Mouse (Mus musculus): ENCODE measurements at regions not wholly inside any gene's neighbourhood (a gene's known extent, or its start where the extent isn't known, plus 50 kb on each side); places are given as distances from the start of the nearest gene placed in this dataset.

DNA sequence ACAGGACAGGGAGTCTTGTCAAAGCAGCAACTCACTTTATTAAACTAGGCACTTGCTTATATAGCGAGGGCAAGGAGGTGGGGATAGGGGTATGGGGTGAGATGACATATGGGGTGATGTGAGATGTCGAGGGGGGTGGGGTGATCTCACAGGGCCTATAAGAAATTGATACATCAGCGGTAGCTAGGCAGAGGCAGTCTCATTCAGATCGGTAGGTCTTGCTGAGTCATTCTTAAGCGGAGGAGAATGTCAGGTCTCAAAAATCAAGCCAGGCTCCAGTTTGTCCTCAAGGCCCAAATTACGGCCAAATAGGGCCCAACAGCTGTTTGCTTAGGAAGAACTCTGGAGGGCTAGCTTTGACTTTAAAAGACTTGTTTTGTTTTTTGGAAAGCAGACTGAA, 60.7 kb upstream of the Peli1 start:
- no peaks in the 10 kb centered on the region for H3K36me3 ChIP-seq (ENCODE audit: control insufficient read depth, insufficient read depth, low read length)
- no peak for ATAC-seq

GRCm38 (mm10) chr11:21031816-21032215, 59.3 kb upstream of the Peli1 start:
- Histone ChIP-seq H3K4me2 (ENCODE audit: low read length) (no peak overlapping the region), H3K27ac (ENCODE audit: low read length) (no peak overlapping the region), H3K4me1 (ENCODE audit: control insufficient read depth, insufficient read depth, low read length) (peaks cover 7% of the 10 kb centered on the region), H3K27me3 (ENCODE audit: control insufficient read depth, insufficient read depth, low read depth, low read length) (no peaks in the 10 kb centered on the region), H3K4me3 (ENCODE audit: low read depth, low read length) (no peak overlapping the region), H3K9me3 (replicated peaks; ENCODE audit: control insufficient read depth, low read length, poor library complexity, severe bottlenecking) (no peaks in the 10 kb centered on the region), H3K36me3 (ENCODE audit: control insufficient read depth, insufficient read depth, low read length) (no peaks in the 10 kb centered on the region), H3K9ac (ENCODE audit: low read depth, low read length) (no peak overlapping the region)
- no peak for ATAC-seq
- WGBS, result 86% methylated on average over 2 of the region's 2 CpGs

More for the DNA sequence above, 60.7 kb upstream of the Peli1 start:
- H3K4me1 ChIP-seq (ENCODE audit: control insufficient read depth, insufficient read depth, low read length), result no peaks in the 10 kb centered on the region
- no peaks in the 10 kb centered on the region for H3K9me3 ChIP-seq (replicated peaks; ENCODE audit: control insufficient read depth, low read length, poor library complexity, severe bottlenecking)
- H3K27me3 ChIP-seq (ENCODE audit: control insufficient read depth, insufficient read depth, low read depth, low read length), result no peaks in the 10 kb centered on the region
- no peak overlapping the region for H3K27ac ChIP-seq (ENCODE audit: low read length)
- no peak overlapping the region for H3K4me2 ChIP-seq (ENCODE audit: low read length)
- no peak overlapping the region for H3K4me3 ChIP-seq (ENCODE audit: low read depth, low read length)
- no peak overlapping the region for H3K9ac ChIP-seq (ENCODE audit: low read depth, low read length)
- WGBS, result 95% methylated on average over 6 of the region's 6 CpGs

DNA sequence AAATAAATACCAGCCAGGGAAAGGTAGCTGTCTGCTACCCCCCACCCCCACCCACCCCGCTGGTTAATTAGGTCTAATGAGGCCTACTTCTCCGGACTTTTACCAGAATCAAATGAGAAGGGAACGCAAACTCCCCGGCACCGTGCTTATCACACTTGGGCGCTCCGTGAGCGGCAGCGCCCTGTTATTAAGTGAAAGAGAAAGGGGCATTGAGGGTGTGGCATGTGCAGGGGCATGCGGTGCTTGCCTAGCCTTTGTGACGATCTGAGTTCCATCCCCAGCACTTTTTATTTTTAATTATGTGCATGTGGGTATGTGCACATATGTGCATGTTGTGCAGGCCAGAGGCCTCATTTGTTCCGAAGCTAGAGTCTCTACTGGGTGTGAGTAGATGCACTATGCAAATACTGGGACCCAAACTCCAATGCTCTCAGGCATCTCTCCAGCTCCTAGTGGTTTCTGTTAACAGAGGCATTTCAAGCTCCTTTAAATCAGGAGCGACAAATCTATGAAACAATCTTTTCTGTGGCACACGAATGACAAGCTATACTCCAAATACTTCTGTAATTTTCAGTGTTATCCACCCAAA, 57.8 kb upstream of the Peli1 start:
- Histone ChIP-seq H3K4me2 (ENCODE audit: low read length) (no peak overlapping the region), H3K36me3 (ENCODE audit: control insufficient read depth, insufficient read depth, low read length) (no peaks in the 10 kb centered on the region), H3K27ac (ENCODE audit: low read length) (no peak overlapping the region), H3K4me1 (ENCODE audit: control insufficient read depth, insufficient read depth, low read length) (peaks cover 7% of the 10 kb centered on the region), H3K4me3 (ENCODE audit: low read depth, low read length) (no peak overlapping the region), H3K27me3 (ENCODE audit: control insufficient read depth, insufficient read depth, low read depth, low read length) (no peaks in the 10 kb centered on the region), H3K9me3 (replicated peaks; ENCODE audit: control insufficient read depth, low read length, poor library complexity, severe bottlenecking) (no peaks in the 10 kb centered on the region), H3K9ac (ENCODE audit: low read depth, low read length) (no peak overlapping the region)
- no peak for ATAC-seq
- 84% methylated on average over 14 of the region's 14 CpGs for WGBS

DNA sequence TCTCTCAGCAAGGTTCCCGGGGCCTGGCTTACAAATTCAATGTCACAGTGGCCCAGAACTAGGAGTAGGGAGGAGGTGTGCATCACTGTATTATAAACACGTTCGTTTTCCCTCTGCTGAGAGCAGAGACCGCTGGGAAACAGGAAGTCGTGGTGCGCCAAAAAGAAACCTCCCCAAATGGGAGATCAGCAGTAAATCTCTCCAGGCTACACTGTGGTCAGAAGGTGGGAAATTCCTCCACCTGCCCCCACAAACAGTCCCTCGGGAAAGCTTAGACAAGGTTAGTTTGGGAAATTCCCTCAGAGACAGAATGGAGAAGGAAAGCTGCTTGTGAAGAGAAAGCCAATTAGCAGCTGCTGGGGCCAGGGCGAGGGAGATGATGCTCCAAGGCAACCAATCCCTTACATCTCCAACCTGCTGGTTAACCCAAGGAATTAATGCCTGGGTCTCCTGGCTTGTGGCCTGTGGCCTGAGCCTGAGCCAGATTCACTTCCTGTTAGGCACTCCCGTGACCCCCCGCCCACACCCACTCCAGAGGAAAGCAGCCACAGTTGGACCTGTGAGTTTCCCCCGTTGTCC, 57.2 kb upstream of the Peli1 start:
- Histone ChIP-seq H3K27ac (ENCODE audit: low read length) (no peak overlapping the region), H3K36me3 (ENCODE audit: control insufficient read depth, insufficient read depth, low read length) (no peaks in the 10 kb centered on the region), H3K4me1 (ENCODE audit: control insufficient read depth, insufficient read depth, low read length) (peaks cover 7% of the 10 kb centered on the region), H3K4me3 (ENCODE audit: low read depth, low read length) (no peak overlapping the region), H3K27me3 (ENCODE audit: control insufficient read depth, insufficient read depth, low read depth, low read length) (no peaks in the 10 kb centered on the region), H3K9me3 (replicated peaks; ENCODE audit: control insufficient read depth, low read length, poor library complexity, severe bottlenecking) (no peaks in the 10 kb centered on the region), H3K9ac (ENCODE audit: low read depth, low read length) (no peak overlapping the region), H3K4me2 (ENCODE audit: low read length) (no peak overlapping the region)
- WGBS, result 72% methylated on average over 11 of the region's 11 CpGs
- no peak for ATAC-seq

- Histone ChIP-seq H3K36me3 (ENCODE audit: control insufficient read depth, insufficient read depth, low read length) (no peaks in the 10 kb centered on the region), H3K27ac (ENCODE audit: low read length) (no peak overlapping the region; the same call in 1 of the 2 replicates), H3K4me1 (ENCODE audit: control insufficient read depth, insufficient read depth, low read length) (peaks cover 7% of the 10 kb centered on the region), H3K4me3 (ENCODE audit: low read depth, low read length) (no peak overlapping the region), H3K9me3 (replicated peaks; ENCODE audit: control insufficient read depth, low read length, poor library complexity, severe bottlenecking) (no peaks in the 10 kb centered on the region), H3K9ac (ENCODE audit: low read depth, low read length) (no peak overlapping the region), H3K4me2 (ENCODE audit: low read length) (no peak overlapping the region; the same call in 1 of the 2 replicates), H3K27me3 (ENCODE audit: control insufficient read depth, insufficient read depth, low read depth, low read length) (no peaks in the 10 kb centered on the region)
- 36% methylated on average over 7 of the region's 7 CpGs for WGBS
- peak; percentile 54; the same call in 1 of the 2 replicates for ATAC-seq
Observed at GRCm38 (mm10) chr11:21036161-21036916, 54.8 kb upstream of the Peli1 start.

DNA sequence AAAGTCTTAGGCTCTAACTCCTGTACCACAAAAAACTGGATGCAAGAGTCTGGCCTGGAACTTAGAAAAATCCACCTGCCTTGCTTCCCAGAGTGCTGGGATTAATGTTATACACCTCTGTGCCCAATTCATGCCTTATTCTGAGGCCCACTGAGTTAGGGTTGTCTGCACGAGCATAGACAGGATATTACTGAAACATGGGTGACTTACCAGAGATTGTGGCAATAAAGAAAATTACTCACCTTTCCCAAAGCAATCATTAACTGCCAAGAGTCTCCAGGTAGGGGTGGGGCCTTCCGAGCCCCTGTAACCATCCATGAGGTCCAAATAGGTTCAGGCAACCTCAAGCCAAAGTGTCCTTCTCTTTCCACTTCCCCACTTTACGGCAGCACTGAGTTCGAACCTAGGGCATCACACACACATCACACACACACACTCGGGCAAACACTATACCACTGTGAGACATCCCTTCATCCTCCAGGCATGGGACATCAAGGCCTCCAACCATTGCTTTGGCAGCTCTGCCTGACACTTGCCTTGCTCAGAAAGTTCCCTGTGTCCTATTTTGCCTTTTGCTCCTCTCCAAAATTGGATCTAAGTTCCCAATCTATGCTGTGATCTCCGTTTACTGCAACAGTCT, 53.7 kb upstream of the Peli1 start:
- no peak overlapping the region for H3K9ac ChIP-seq (ENCODE audit: low read depth, low read length)
- H3K9me3 ChIP-seq (replicated peaks; ENCODE audit: control insufficient read depth, low read length, poor library complexity, severe bottlenecking), result no peaks in the 10 kb centered on the region
- H3K4me3 ChIP-seq (ENCODE audit: low read depth, low read length), result no peak overlapping the region
- peaks cover 7% of the 10 kb centered on the region for H3K4me1 ChIP-seq (ENCODE audit: control insufficient read depth, insufficient read depth, low read length)
- H3K4me2 ChIP-seq (ENCODE audit: low read length), result no peak overlapping the region
- H3K27me3 ChIP-seq (ENCODE audit: control insufficient read depth, insufficient read depth, low read depth, low read length), result no peaks in the 10 kb centered on the region
- H3K27ac ChIP-seq (ENCODE audit: low read length), result no peak overlapping the region
- ATAC-seq, result no peak
- 94% methylated on average over 6 of the region's 6 CpGs for WGBS
- H3K36me3 ChIP-seq (ENCODE audit: control insufficient read depth, insufficient read depth, low read length), result no peaks in the 10 kb centered on the region

DNA sequence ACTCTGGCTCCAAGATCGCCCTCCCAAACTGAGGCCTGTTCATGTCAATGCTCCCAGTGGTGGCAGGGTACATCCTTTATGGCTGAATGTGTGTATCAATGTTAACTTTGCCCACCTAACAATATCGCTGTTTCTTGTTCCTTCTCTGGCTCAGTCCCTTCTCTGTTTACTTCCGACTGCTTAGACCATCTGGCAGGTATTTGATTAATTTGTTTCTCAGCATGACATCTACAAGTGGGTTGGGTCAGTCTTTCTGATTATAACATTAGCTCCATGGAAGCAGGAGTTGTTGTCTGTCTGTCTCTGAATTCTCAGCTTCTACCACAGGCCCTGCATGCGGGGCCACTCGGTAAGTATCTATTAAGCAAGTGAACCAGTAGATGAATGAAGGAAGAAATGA, 49.9 kb upstream of the Peli1 start:
- ATAC-seq, result no peak
- Histone ChIP-seq H3K9ac (ENCODE audit: low read depth, low read length) (no peak overlapping the region), H3K27ac (ENCODE audit: low read length) (no peak overlapping the region), H3K4me2 (ENCODE audit: low read length) (no peak overlapping the region), H3K9me3 (replicated peaks; ENCODE audit: control insufficient read depth, low read length, poor library complexity, severe bottlenecking) (no peaks in the 10 kb centered on the region), H3K27me3 (ENCODE audit: control insufficient read depth, insufficient read depth, low read depth, low read length) (no peaks in the 10 kb centered on the region), H3K4me3 (ENCODE audit: low read depth, low read length) (no peak overlapping the region), H3K4me1 (ENCODE audit: control insufficient read depth, insufficient read depth, low read length) (peaks cover 2% of the 10 kb centered on the region), H3K36me3 (ENCODE audit: control insufficient read depth, insufficient read depth, low read length) (no peaks in the 10 kb centered on the region)
- 84% methylated on average over 5 of the region's 5 CpGs for WGBS

Measured in midbrain, embryonic 16.5 days (tissue).